Mouse (Mus musculus): ENCODE measurements around the gene Gjd2. TPM values are rescaled to one million over a fixed set of nuclear protein-coding genes. Genes with fewer than 3 reads are reported as not detected.

Gene Gjd2
- total RNA-seq, 2 experiments from 2014 or later, result 4.8 to 5.5 TPM

- DNase-seq (ENCODE audit: low spot score in 2 of 2), result no peak
- H3K27ac ChIP-seq, result no peak overlapping the region
- no peak overlapping the region for H3K4me3 ChIP-seq
- TF ChIP-seq CTCF (conservative IDR thresholded peaks at IDR 0.05), result no peak
Measured at GRCm38 (mm10) chr2:113984890-113985289, 28.5 kb downstream of the Gjd2 start.

- H3K4me3 ChIP-seq, result no peak overlapping the region
- H3K27ac ChIP-seq, result no peak overlapping the region
- no peak for TF ChIP-seq CTCF (conservative IDR thresholded peaks at IDR 0.05)
- no peak for DNase-seq (ENCODE audit: low spot score in 2 of 2)
Measured at GRCm38 (mm10) chr2:113980664-113981063, 32.8 kb downstream of the Gjd2 start.

DNA sequence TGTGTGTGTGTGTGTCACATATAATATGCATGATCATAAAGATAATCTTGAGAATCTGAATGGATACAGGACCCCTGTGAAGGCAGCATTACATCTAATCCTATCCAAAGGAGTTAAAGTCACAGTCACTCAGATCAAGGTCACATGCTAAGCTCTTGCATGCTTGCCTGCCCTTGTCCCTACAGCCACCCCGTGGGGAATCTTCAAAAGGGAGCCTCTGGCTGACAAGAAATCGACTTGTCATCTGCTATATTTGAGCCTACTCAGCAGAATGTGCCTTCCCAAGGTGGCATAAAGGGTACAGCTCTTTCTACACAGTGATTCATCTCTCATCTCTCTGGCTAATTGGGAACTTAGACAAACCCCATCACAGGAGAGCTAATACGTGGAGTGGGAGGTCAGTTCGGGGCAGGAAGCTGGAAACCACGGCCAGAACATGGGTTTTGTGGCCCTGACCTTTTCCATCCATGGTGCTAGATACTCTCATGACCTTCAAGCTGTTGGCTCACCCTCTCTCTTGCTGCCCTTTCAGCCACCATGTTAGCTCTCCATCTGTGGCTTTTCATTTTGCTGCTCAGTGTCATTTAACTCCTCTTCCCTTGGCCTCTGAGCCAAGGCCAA is 35.2 kb downstream of the Gjd2 start:
- Histone ChIP-seq H3K4me3 (no peak overlapping the region), H3K27ac (no peak overlapping the region)
- TF ChIP-seq CTCF (conservative IDR thresholded peaks at IDR 0.05), result no peak
- no peak for DNase-seq (ENCODE audit: low spot score in 2 of 2)

GRCm38 (mm10) chr2:113973950-113974349 is 39.5 kb downstream of the Gjd2 start:
- DNase-seq (ENCODE audit: low spot score in 2 of 2), result no peak
- H3K4me3 ChIP-seq, result no peak overlapping the region
- H3K27ac ChIP-seq, result no peak overlapping the region
- TF ChIP-seq CTCF (conservative IDR thresholded peaks at IDR 0.05), result no peak

DNA sequence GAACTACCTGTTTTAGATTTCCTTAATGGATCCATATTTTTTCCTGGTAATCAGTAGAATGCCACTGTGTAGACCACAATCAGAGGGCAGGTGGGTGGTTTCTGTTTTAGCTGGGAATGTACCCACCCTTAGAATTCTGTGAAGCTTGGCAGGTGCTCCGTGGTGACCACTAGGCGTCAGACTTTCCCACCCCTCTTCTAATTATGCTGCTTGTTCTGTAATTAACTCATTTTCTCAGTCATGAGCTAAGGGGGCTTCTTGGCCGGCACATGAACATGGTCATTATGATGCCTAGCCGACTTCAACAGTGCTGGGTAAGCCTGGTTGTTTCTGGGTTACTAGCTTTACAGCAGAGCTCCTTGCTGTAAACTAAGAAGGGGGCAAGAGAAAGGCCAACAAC is 47.0 kb downstream of the Gjd2 start:
- Histone ChIP-seq H3K27ac (no peak overlapping the region), H3K4me3 (no peak overlapping the region)
- DNase-seq (ENCODE audit: low spot score in 2 of 2), result no peak
- peak; percentile 68 for TF ChIP-seq CTCF (conservative IDR thresholded peaks at IDR 0.05)

Other genes with a start within 250 kb of the Gjd2 start
- gene Scg5, start 184.5 kb downstream of the Gjd2 start, total RNA-seq (2021), result 100 to 1,000 TPM; 378 to 402 TPM
- 1 to 10 TPM; 2.0 to 2.1 TPM for gene Arhgap11a, start 165.0 kb downstream of the Gjd2 start, total RNA-seq (2021)
- gene Actc1, start 39.9 kb upstream of the Gjd2 start, total RNA-seq (2021), result not detected
- 10 to 100 TPM; 28.6 to 29.5 TPM for gene Aqr, start 173.4 kb upstream of the Gjd2 start, total RNA-seq (2021)
- gene Zfp770, start 187.8 kb upstream of the Gjd2 start, total RNA-seq (2021), result 10 to 100 TPM; 20.3 to 21.2 TPM